Mouse (Mus musculus): ENCODE results near the gene Scap. TPM values are rescaled to one million over a fixed set of nuclear protein-coding genes. Genes with fewer than 3 reads are reported as not detected.
A peak's percentile ranks its signal among the peaks of the same experiment; 100 is the strongest.

Gene Scap
- total RNA-seq (2021): 10 to 100 TPM; 29.6 to 32.0 TPM

- intact Hi-C loops (cut with DNase I): loop anchor here (2.0 kb wide), 2 partner anchors 29 to 73 kb away; partner anchors contain the start of gene Elp6
- DNase-seq: peak; percentile 98 to 100
Observed at GRCm38 (mm10) chr9:110333135-110333895, at the start of gene Scap. Scap (plus strand) TSS chr9:110333288.

GRCm38 (mm10) chr9:110284075-110284697, 48.9 kb upstream of the Scap start:
- no peak for DNase-seq
- intact Hi-C loops (cut with DNase I): no loop called here

- no peak for DNase-seq
- intact Hi-C loops (cut with DNase I): no loop called here
Observed at GRCm38 (mm10) chr9:110287321-110287924, 45.7 kb upstream of the Scap start.

GRCm38 (mm10) chr9:110293254-110293718, 39.8 kb upstream of the Scap start:
- no peak for DNase-seq
- intact Hi-C loops (cut with DNase I): loop anchor here (10.0 kb wide), 1 partner anchor 188 kb away; no protein-coding TSS in a partner anchor

- no peak for DNase-seq
- intact Hi-C loops (cut with DNase I): loop anchor here (10.0 kb wide), 1 partner anchor 189 kb away; no protein-coding TSS in a partner anchor
Observed at GRCm38 (mm10) chr9:110293873-110294415, 39.1 kb upstream of the Scap start.

- no peak for DNase-seq
- intact Hi-C loops (cut with DNase I): loop anchor here (10.0 kb wide), 1 partner anchor 190 kb away; no protein-coding TSS in a partner anchor
Observed at GRCm38 (mm10) chr9:110294786-110295185, 38.3 kb upstream of the Scap start.

- intact Hi-C loops (cut with DNase I): loop anchor here (2.0 to 10.0 kb wide), 2 partner anchors 192 to 402 kb away; no protein-coding TSS in a partner anchor
Observed at GRCm38 (mm10) chr9:110296867-110297627, 36.0 kb upstream of the Scap start.

GRCm38 (mm10) chr9:110304516-110304915, 28.6 kb upstream of the Scap start:
- intact Hi-C loops (cut with DNase I): loop anchor here (2.0 kb wide), 1 partner anchor 28 kb away; the partner anchor contains the start of gene Scap
- no peak for DNase-seq

More at GRCm38 (mm10) chr9:110296867-110297627, 36.0 kb upstream of the Scap start:
- peak; percentile 76 to 83 for DNase-seq

- peak; percentile 86 to 96 for DNase-seq
- intact Hi-C loops (cut with DNase I): loop anchor here (2.0 kb wide), 1 partner anchor 28 kb away; the partner anchor contains the start of gene Scap
Observed at GRCm38 (mm10) chr9:110304969-110305651, 28.0 kb upstream of the Scap start, which contains the start of gene Elp6. Elp6 (plus strand) TSS chr9:110305173.

GRCm38 (mm10) chr9:110306371-110306770, 26.7 kb upstream of the Scap start:
- no peak for DNase-seq
- intact Hi-C loops (cut with DNase I): no loop called here

GRCm38 (mm10) chr9:110314706-110315105, 18.4 kb upstream of the Scap start:
- DNase-seq: no peak
- intact Hi-C loops (cut with DNase I): no loop called here

- intact Hi-C loops (cut with DNase I): no loop called here
- no peak for DNase-seq
Observed at GRCm38 (mm10) chr9:110315410-110315809, 17.7 kb upstream of the Scap start.

GRCm38 (mm10) chr9:110315904-110316303, 17.2 kb upstream of the Scap start:
- no peak for DNase-seq
- intact Hi-C loops (cut with DNase I): no loop called here

- DNase-seq: no peak
- intact Hi-C loops (cut with DNase I): no loop called here
Observed at GRCm38 (mm10) chr9:110316503-110316902, 16.6 kb upstream of the Scap start.

- intact Hi-C loops (cut with DNase I): no loop called here
- DNase-seq: no peak
Observed at GRCm38 (mm10) chr9:110320769-110321168, 12.3 kb upstream of the Scap start.

GRCm38 (mm10) chr9:110322972-110323371, 10.1 kb upstream of the Scap start:
- intact Hi-C loops (cut with DNase I): no loop called here
- DNase-seq: no peak

- intact Hi-C loops (cut with DNase I): no loop called here
- no peak for DNase-seq
Observed at GRCm38 (mm10) chr9:110324181-110324580, 8.9 kb upstream of the Scap start.

- intact Hi-C loops (cut with DNase I): no loop called here
Observed at GRCm38 (mm10) chr9:110328178-110328577, 4.9 kb upstream of the Scap start.

GRCm38 (mm10) chr9:110328946-110329630, 4.0 kb upstream of the Scap start:
- no peak for DNase-seq
- intact Hi-C loops (cut with DNase I): no loop called here

More at GRCm38 (mm10) chr9:110328178-110328577, 4.9 kb upstream of the Scap start:
- no peak for DNase-seq
